ENCODE assay signal across 18 mouse cellular contexts in the genomic region with DNA sequence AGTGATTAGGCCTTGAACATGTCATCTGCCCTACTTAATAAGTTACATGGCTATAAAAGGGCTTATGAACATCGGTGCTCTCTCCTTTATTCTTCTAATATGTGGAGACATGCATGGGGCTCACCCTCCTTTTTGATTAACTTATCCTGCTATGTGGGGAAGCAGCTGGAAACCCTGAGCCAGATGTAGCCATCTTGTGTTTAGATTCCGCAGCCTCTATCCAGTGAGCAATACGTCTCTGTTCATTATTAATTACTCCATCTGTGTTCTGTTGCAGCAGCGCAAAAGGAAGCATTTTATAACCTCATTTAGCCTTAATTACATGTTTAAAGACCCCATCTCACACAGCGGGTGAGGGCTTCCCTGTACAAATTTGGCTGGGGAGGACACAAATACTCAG.
A peak's percentile ranks its signal among the peaks of the same experiment; 100 is the strongest.
DNase-seq lines count a peak whose midpoint lies in the region; ATAC-seq lines count a peak whose summit lies in the region.
"Had no signal": no experiment of that assay in that cellular context is flagged by ENCODE, and none has a peak within 500 bp of the region (broad histone marks: within the 10 kb centered on the region; RNA-seq: fewer than 3 reads in every experiment).

No protein-coding gene starts in this region.

- no peaks in the 10 kb centered on the region for H3K9me3 ChIP-seq in hindbrain, embryonic 13.5 days
- H3K9me3 ChIP-seq in hindbrain, embryonic 16.5 days (ENCODE audit: control insufficient read depth, low read length), result no peaks in the 10 kb centered on the region
- no peaks in the 10 kb centered on the region for H3K9me3 ChIP-seq in neural tube, embryonic 12.5 days
- H3K9me3 ChIP-seq in neural tube, embryonic 13.5 days, result no peaks in the 10 kb centered on the region
- H3K9me3 ChIP-seq: embryonic facial prominence, embryonic 10.5 days; forebrain, embryonic 15.5 days; heart, embryonic 13.5 days had no signal

- no peaks in the 10 kb centered on the region for H3K36me3 ChIP-seq in hindbrain, embryonic 13.5 days
- no peaks in the 10 kb centered on the region for H3K36me3 ChIP-seq in hindbrain, embryonic 16.5 days (ENCODE audit: control insufficient read depth, insufficient read depth, low read length)
- no peaks in the 10 kb centered on the region for H3K36me3 ChIP-seq in neural tube, embryonic 12.5 days
- H3K36me3 ChIP-seq in neural tube, embryonic 13.5 days, result no peaks in the 10 kb centered on the region
- H3K36me3 ChIP-seq: embryonic facial prominence, embryonic 10.5 days; forebrain, embryonic 15.5 days; heart, embryonic 13.5 days had no signal

- 50% methylated on average over 5 of the region's 5 CpGs for WGBS in hindbrain, embryonic 13.5 days
- 57% methylated on average over 5 of the region's 5 CpGs for WGBS in hindbrain, embryonic 16.5 days
- WGBS in neural tube, embryonic 12.5 days, result 59% methylated on average over 5 of the region's 5 CpGs
- 36% methylated on average over 5 of the region's 5 CpGs for WGBS in neural tube, embryonic 13.5 days

- no peak overlapping the region for H3K27ac ChIP-seq in hindbrain, embryonic 13.5 days
- no peak overlapping the region for H3K27ac ChIP-seq in hindbrain, embryonic 16.5 days (ENCODE audit: low read depth, low read length)
- no peak overlapping the region for H3K27ac ChIP-seq in neural tube, embryonic 12.5 days
- no peak overlapping the region for H3K27ac ChIP-seq in neural tube, embryonic 13.5 days (replicated peaks)
- H3K27ac ChIP-seq: embryonic facial prominence, embryonic 10.5 days; forebrain, embryonic 15.5 days; heart, embryonic 13.5 days; hindbrain, postnatal 0 days had no signal

- no peak overlapping the region for H3K4me2 ChIP-seq in hindbrain, embryonic 13.5 days
- no peak overlapping the region for H3K4me2 ChIP-seq in hindbrain, embryonic 16.5 days (ENCODE audit: low read length)
- no peak overlapping the region for H3K4me2 ChIP-seq in neural tube, embryonic 12.5 days (replicated peaks)
- no peak overlapping the region for H3K4me2 ChIP-seq in neural tube, embryonic 13.5 days
- H3K4me2 ChIP-seq: forebrain, embryonic 15.5 days; heart, embryonic 13.5 days had no signal

- H3K4me1 ChIP-seq in hindbrain, embryonic 13.5 days (replicated peaks), result peaks cover 10% of the 10 kb centered on the region; the same call in 1 of the 2 replicates
- H3K4me1 ChIP-seq in hindbrain, embryonic 16.5 days (ENCODE audit: control insufficient read depth, insufficient read depth, low read depth, low read length), result no peaks in the 10 kb centered on the region
- H3K4me1 ChIP-seq in neural tube, embryonic 12.5 days, result no peaks in the 10 kb centered on the region
- peaks cover 14% of the 10 kb centered on the region; the same call in 1 of the 2 replicates for H3K4me1 ChIP-seq in neural tube, embryonic 13.5 days (replicated peaks)
- H3K4me1 ChIP-seq: forebrain, embryonic 15.5 days; heart, embryonic 13.5 days had no signal

- H3K9ac ChIP-seq in hindbrain, embryonic 13.5 days, result no peak overlapping the region
- H3K9ac ChIP-seq in hindbrain, embryonic 16.5 days (ENCODE audit: low read depth, low read length), result no peak overlapping the region
- no peak overlapping the region for H3K9ac ChIP-seq in neural tube, embryonic 12.5 days
- H3K9ac ChIP-seq in neural tube, embryonic 13.5 days, result no peak overlapping the region
- H3K9ac ChIP-seq: forebrain, embryonic 15.5 days; heart, embryonic 13.5 days had no signal

- no peak overlapping the region for H3K4me3 ChIP-seq in hindbrain, embryonic 13.5 days
- H3K4me3 ChIP-seq in hindbrain, embryonic 16.5 days (ENCODE audit: low read length), result no peak overlapping the region
- no peak overlapping the region for H3K4me3 ChIP-seq in neural tube, embryonic 12.5 days
- H3K4me3 ChIP-seq in neural tube, embryonic 13.5 days, result no peak overlapping the region
- H3K4me3 ChIP-seq: embryonic facial prominence, embryonic 10.5 days; forebrain, embryonic 15.5 days; heart, embryonic 13.5 days had no signal

- DNase-seq in neural tube, embryonic 10.5 days (ENCODE audit: extremely low spot score, low spot score), result no peak
- no peak for DNase-seq in adrenal gland, postnatal 36 days
- DNase-seq: adrenal gland, postnatal 14 days; cerebellum, adult 2 months; cerebellum, postnatal 10 days; gastrocnemius, postnatal 14 days; heart, postnatal 36 days had no signal

- no peaks in the 10 kb centered on the region for H3K27me3 ChIP-seq in hindbrain, embryonic 13.5 days
- H3K27me3 ChIP-seq in hindbrain, embryonic 16.5 days (replicated peaks; ENCODE audit: control insufficient read depth, insufficient read depth, low read length), result no peaks in the 10 kb centered on the region
- no peaks in the 10 kb centered on the region for H3K27me3 ChIP-seq in neural tube, embryonic 12.5 days (replicated peaks)
- H3K27me3 ChIP-seq in neural tube, embryonic 13.5 days, result no peaks in the 10 kb centered on the region
- H3K27me3 ChIP-seq: CH12.LX; forebrain, embryonic 15.5 days; heart, embryonic 13.5 days had no signal

- ATAC-seq in hindbrain, embryonic 13.5 days (ENCODE audit: low FRiP score), result peak; percentile 84
- ATAC-seq in hindbrain, embryonic 16.5 days, result no peak; the same call in 1 of the 2 replicates
- ATAC-seq in neural tube, embryonic 12.5 days (ENCODE audit: low FRiP score, low read depth), result peak; percentile 37
- peak; percentile 92 for ATAC-seq in neural tube, embryonic 13.5 days (ENCODE audit: low read depth)
- ATAC-seq: activated CD4-positive, CD25-positive, alpha-beta regulatory T cell, adult 4 months; forebrain, embryonic 15.5 days; hindbrain, postnatal 0 days; Patski had no signal
